Mouse (Mus musculus) liver, adult 2 months (tissue): ENCODE results near the gene Galnt16.

Source experiments
- CTCF ChIP-seq: fragments of 200-500 bp; IDR thresholded peaks from 2 replicates; pipeline ENCODE4 v1.5.1; 2011; ENCODE audit warnings: low read depth, low read length, control low read depth
- POLR2A ChIP-seq: fragments of 200-500 bp; IDR thresholded peaks from 2 replicates; pipeline ENCODE4 v1.6.1; 2011; ENCODE audit warnings: low read length, control low read depth; ENCODE audit not compliant: insufficient read depth; ENCODE audit errors: extremely low read depth

- TF ChIP-seq POLR2A (no peak), CTCF (no peak)
Observed at GRCm38 (mm10) chr12:80527727-80528389, 9.8 kb downstream of the Galnt16 start.
